Mouse (Mus musculus): ENCODE results near the gene AW549877. TPM values are rescaled to one million over a fixed set of nuclear protein-coding genes. Genes with fewer than 3 reads are reported as not detected.
A peak's percentile ranks its signal among the peaks of the same experiment; 100 is the strongest.

Gene AW549877
- total RNA-seq (2022) = 10 to 100 TPM; 46.7 to 55.6 (median 48.4) TPM

- peak; percentile 91 to 99 for DNase-seq (ENCODE audit: low spot score in 2 of 2)
These were observed at the start of gene AW549877 for GRCm38 (mm10) chr15:3995448-3996266. AW549877 (minus strand) TSS chr15:3995744.

- no peak for DNase-seq (ENCODE audit: low spot score in 2 of 2)
These were observed 47.5 kb upstream of the AW549877 start for GRCm38 (mm10) chr15:4043032-4043471.

- DNase-seq (ENCODE audit: low spot score in 2 of 2) = no peak
These were observed 46.9 kb upstream of the AW549877 start for GRCm38 (mm10) chr15:4042423-4042822.

- no peak for DNase-seq (ENCODE audit: low spot score in 2 of 2)
These were observed 37.8 kb upstream of the AW549877 start for GRCm38 (mm10) chr15:4033168-4034004.

- no peak for DNase-seq (ENCODE audit: low spot score in 2 of 2)
These were observed 33.4 kb upstream of the AW549877 start for GRCm38 (mm10) chr15:4028960-4029359.

- no peak for DNase-seq (ENCODE audit: low spot score in 2 of 2)
These were observed 32.8 kb upstream of the AW549877 start for GRCm38 (mm10) chr15:4028411-4028700.

GRCm38 (mm10) chr15:4027671-4028410 lies 32.3 kb upstream of the AW549877 start:
- DNase-seq (ENCODE audit: low spot score in 2 of 2) = no peak

- peak; percentile 71 to 81 for DNase-seq (ENCODE audit: low spot score in 2 of 2)
These were observed 31.5 kb upstream of the AW549877 start for GRCm38 (mm10) chr15:4026831-4027584.

GRCm38 (mm10) chr15:4026231-4026773 lies 30.8 kb upstream of the AW549877 start, which contains the start of gene Oxct1:
Oxct1 (plus strand) TSS chr15:4026383.
- peak; percentile 82 to 94 for DNase-seq (ENCODE audit: low spot score in 2 of 2)

GRCm38 (mm10) chr15:4025508-4025904 lies 30.0 kb upstream of the AW549877 start:
- no peak for DNase-seq (ENCODE audit: low spot score in 2 of 2)

GRCm38 (mm10) chr15:4024726-4025507 lies 29.4 kb upstream of the AW549877 start:
- no peak for DNase-seq (ENCODE audit: low spot score in 2 of 2)

GRCm38 (mm10) chr15:4023747-4024146 lies 28.2 kb upstream of the AW549877 start:
- no peak for DNase-seq (ENCODE audit: low spot score in 2 of 2)

- no peak for DNase-seq (ENCODE audit: low spot score in 2 of 2)
These were observed 25.2 kb upstream of the AW549877 start for GRCm38 (mm10) chr15:4020711-4021110.

GRCm38 (mm10) chr15:4013873-4014272 lies 18.3 kb upstream of the AW549877 start:
- no peak for DNase-seq (ENCODE audit: low spot score in 2 of 2)

- no peak for DNase-seq (ENCODE audit: low spot score in 2 of 2)
These were observed 5.0 kb upstream of the AW549877 start for GRCm38 (mm10) chr15:4000536-4000935.

- DNase-seq (ENCODE audit: low spot score in 2 of 2) = no peak
These were observed 3.6 kb upstream of the AW549877 start for GRCm38 (mm10) chr15:3999144-3999543.

- peak in 1 of 2 experiments; percentile 12 for DNase-seq (ENCODE audit: low spot score in 2 of 2)
These were observed 895 bp upstream of the AW549877 start for GRCm38 (mm10) chr15:3996267-3997010.

GRCm38 (mm10) chr15:3994852-3995447 lies 594 bp downstream of the AW549877 start:
- no peak for DNase-seq (ENCODE audit: low spot score in 2 of 2)

GRCm38 (mm10) chr15:3987981-3988380 lies 7.6 kb downstream of the AW549877 start:
- DNase-seq (ENCODE audit: low spot score in 2 of 2) = no peak
